Mouse (Mus musculus) lung, embryonic 15.5 days (tissue): ENCODE measurements at regions not wholly inside any gene's neighbourhood (a gene's known extent, or its start where the extent isn't known, plus 50 kb on each side); places are given as distances from the start of the nearest gene placed in this dataset.

ENCODE experiments used
- ATAC-seq: fragments of 200-750 bp; cut with Nextera tagmentation; 2 replicates; pipeline ENCODE4 v1.8.0; 2017; ENCODE audit warnings: moderate number of reproducible peaks, borderline replicate concordance; ENCODE audit not compliant: low FRiP score, low TSS enrichment; ENCODE audit errors: extremely low read depth
- H3K27ac ChIP-seq: fragments of 300-500 bp; sonication (generic); 2 replicates; pipeline ENCODE4 v1.5.1; 2015; ENCODE audit warnings: moderate library complexity, mild to moderate bottlenecking, inconsistent platforms
- H3K27me3 ChIP-seq: fragments of 300-500 bp; sonication (generic); 2 replicates; pipeline ENCODE4 v1.6.1; 2015; ENCODE audit warnings: inconsistent platforms
- H3K36me3 ChIP-seq: fragments of 300-500 bp; sonication (generic); 2 replicates; pipeline ENCODE4 v1.6.1; 2015; ENCODE audit warnings: inconsistent platforms
- H3K4me1 ChIP-seq: fragments of 300-500 bp; sonication (generic); 2 replicates; pipeline ENCODE4 v1.6.1; 2015; ENCODE audit warnings: inconsistent platforms
- H3K4me2 ChIP-seq: fragments of 300-500 bp; sonication (generic); 2 replicates; pipeline ENCODE4 v1.6.1; 2015; ENCODE audit warnings: inconsistent platforms, mild to moderate bottlenecking, moderate library complexity
- H3K4me3 ChIP-seq: fragments of 300-500 bp; sonication (generic); 2 replicates; pipeline ENCODE4 v1.5.1; 2015; ENCODE audit warnings: mild to moderate bottlenecking, inconsistent platforms
- H3K9ac ChIP-seq: fragments of 300-500 bp; sonication (generic); 2 replicates; pipeline ENCODE4 v1.6.1; 2015; ENCODE audit warnings: inconsistent platforms
- H3K9me3 ChIP-seq: fragments of 300-500 bp; sonication (generic); 2 replicates; pipeline ENCODE4 v1.6.1; 2016; ENCODE audit warnings: inconsistent platforms
- WGBS: fragments of 180-500 bp; shearing (Covaris S2); methylation state at CpG from one replicate; pipeline ENCODE4 v1.1.7; 2015; 5-methylcytosine and 5-hydroxymethylcytosine counted together

DNA sequence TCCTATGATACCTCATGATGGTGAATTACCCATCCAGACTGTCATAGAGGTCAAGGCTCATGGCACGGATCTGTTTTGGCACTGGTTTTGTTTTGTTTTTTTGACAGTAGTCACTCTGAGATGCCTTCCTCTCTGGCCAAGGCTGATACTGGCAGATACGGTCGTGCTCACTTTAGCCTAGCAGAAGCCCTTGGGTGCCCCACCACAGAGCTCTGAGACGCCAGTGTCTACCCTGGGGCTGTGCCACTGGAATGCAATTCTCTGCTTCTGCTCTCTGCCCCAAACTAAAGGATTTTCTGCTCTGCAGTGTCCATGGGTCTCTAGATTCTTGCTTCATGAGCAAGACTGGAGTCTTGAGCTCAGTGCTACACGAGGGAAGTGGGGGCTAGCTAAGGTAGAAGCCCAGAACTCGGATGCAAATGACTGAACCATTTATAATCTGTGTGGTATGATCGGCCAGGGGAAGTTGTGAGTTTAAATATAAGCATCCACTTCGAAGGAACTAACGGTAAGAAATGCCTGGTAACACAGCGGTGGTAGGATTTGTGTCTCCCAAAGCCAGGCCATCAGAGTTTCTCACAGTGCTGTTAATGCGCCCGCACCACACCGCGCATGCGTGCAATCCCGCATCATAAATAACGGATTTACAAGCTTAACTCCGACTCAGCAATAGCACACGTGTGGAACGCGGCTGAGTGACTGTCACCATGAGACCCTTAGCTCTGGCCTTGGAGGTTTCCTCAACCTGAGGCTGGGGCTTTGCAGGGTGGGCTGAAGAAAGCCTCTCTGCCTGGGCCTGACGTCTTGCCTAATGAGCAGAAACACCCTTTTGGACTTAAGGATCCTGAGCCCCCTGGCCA is 177.6 kb downstream of the Bcl11a start:
- no peak overlapping the region for H3K9ac ChIP-seq
- no peaks in the 10 kb centered on the region for H3K9me3 ChIP-seq
- H3K4me1 ChIP-seq: peaks cover 2% of the 10 kb centered on the region; the same call in 1 of the 2 replicates
- no peaks in the 10 kb centered on the region for H3K27me3 ChIP-seq
- no peak overlapping the region for H3K27ac ChIP-seq
- no peak overlapping the region for H3K4me2 ChIP-seq
- no peak for ATAC-seq
- H3K4me3 ChIP-seq: no peak overlapping the region
- no peaks in the 10 kb centered on the region for H3K36me3 ChIP-seq
- 85% methylated on average over 22 of the region's 22 CpGs for WGBS

DNA sequence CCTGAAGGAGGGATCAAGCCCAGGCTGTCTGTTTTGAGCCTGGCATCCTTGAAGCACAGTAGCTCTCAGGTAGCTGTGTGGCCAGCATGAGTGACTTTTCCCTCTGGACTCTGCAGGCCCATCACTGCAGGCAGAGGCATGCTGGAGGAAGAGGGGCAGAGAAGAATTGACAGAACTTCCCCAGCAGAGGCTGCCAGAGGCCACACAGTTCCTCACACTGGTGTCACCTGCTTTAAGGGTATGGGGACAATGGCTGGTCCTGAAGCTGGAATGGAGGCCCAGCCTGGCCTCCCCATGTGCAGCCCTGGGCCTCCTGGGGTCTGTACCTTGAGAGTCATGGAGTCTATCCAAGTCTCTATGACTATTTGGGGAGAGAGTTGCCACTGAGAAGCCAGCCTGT is 179.9 kb downstream of the Bcl11a start:
- no peak; the same call in 1 of the 2 replicates for ATAC-seq
- no peaks in the 10 kb centered on the region for H3K9me3 ChIP-seq
- no peaks in the 10 kb centered on the region for H3K36me3 ChIP-seq
- H3K4me2 ChIP-seq: no peak overlapping the region
- H3K27me3 ChIP-seq: no peaks in the 10 kb centered on the region
- H3K4me1 ChIP-seq: peaks cover 2% of the 10 kb centered on the region; the same call in 1 of the 2 replicates
- no peak overlapping the region for H3K9ac ChIP-seq
- no peak overlapping the region for H3K4me3 ChIP-seq
- no peak overlapping the region for H3K27ac ChIP-seq

DNA sequence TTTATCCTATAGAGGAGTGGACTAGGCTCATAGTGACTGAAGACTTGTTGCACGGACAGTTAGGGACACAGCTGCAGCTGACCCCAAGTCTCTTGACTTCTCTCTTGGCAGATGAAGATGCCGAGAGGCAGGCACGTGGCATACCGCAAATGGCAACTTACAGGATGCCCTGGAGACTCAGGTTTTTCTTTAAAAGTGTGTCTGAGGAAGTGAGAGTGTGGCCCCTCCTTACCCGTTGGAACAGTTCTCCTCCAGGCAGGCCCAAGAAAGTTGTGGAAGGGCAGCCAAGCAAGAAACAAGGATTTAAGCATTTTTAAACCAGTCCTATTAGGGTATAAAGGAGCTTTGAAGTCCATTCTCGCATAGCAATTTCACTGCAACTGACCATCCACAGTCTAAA is 180.5 kb downstream of the Bcl11a start:
- H3K4me3 ChIP-seq: no peak overlapping the region
- no peaks in the 10 kb centered on the region for H3K27me3 ChIP-seq
- H3K9ac ChIP-seq: no peak overlapping the region
- peaks cover 2% of the 10 kb centered on the region; the same call in 1 of the 2 replicates for H3K4me1 ChIP-seq
- no peaks in the 10 kb centered on the region for H3K9me3 ChIP-seq
- no peaks in the 10 kb centered on the region for H3K36me3 ChIP-seq
- H3K27ac ChIP-seq: no peak overlapping the region
- no peak for ATAC-seq
- H3K4me2 ChIP-seq: no peak overlapping the region
- 79% methylated on average over 6 of the region's 6 CpGs for WGBS

DNA sequence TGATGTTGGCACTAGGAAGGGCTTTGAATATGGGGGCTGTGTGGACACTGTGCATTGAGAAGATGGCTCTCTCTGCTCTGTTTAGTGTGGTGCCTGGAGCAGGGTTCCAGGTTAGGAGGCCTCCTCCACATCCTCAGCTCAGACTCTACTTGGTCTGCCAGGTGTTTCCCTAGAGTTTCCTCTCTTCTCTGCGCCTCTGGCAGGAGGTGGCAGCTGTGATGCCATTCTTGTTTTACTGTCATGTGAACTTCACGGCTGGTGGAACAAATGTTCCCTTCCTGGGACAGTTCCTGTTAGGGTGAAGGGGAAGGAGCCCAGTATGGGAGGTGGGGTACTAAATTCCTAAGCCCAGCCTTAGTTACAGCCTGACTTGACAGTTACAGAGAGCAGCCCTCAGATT is 181.8 kb downstream of the Bcl11a start:
- WGBS: 69% methylated on average over 2 of the region's 2 CpGs
- peaks cover 2% of the 10 kb centered on the region; the same call in 1 of the 2 replicates for H3K4me1 ChIP-seq
- H3K27me3 ChIP-seq: no peaks in the 10 kb centered on the region
- no peak overlapping the region for H3K27ac ChIP-seq
- no peak overlapping the region for H3K4me2 ChIP-seq
- H3K36me3 ChIP-seq: no peaks in the 10 kb centered on the region
- no peaks in the 10 kb centered on the region for H3K9me3 ChIP-seq
- ATAC-seq: no peak
- no peak overlapping the region for H3K9ac ChIP-seq
- no peak overlapping the region for H3K4me3 ChIP-seq

DNA sequence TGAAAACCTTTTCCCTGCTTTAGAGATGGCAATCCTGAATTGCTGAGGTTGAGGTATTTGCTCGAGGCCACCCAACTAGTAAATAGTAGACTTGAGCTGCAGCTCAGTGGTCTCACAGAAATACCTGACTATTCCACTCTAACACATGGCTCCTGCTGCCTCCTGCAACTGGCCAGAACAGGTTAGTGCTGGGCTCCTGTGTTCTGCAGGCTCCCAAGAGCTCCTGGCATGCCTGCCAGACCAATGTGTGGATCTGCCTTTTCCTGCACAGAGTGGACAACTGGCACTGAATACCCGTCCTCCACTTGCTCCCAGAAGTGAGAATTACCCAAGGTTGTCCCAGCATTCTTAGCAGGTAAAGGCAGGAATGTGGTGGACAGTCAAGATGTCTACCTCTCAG is 191.2 kb downstream of the Bcl11a start:
- H3K27me3 ChIP-seq: no peaks in the 10 kb centered on the region

DNA sequence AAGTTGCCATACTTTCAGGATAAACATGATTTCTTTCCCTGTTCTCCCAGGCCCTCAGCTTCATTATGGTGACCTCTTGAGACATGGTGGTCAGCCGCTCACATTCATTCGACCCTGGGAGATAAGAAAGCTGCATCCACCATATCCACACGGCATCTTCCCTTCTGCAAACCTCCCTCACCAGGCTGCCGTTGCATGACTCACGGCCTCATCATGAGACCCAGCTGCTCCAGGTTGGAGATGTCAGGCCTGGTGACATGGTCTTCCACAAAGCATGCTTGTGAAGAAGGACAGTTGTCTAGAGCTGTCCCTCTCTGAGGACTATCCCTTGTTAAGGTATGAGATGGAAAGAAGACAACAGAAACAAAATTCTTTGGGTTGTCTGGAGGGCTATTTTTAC is 203.8 kb downstream of the Bcl11a start:
- H3K27me3 ChIP-seq: 0 out of 2 replicates have a peak, but pooled peaks cover 10% of the 10 kb centered on the region
- no peak for ATAC-seq
- WGBS: 57% methylated on average over 5 of the region's 5 CpGs

More for the DNA sequence above, 191.2 kb downstream of the Bcl11a start:
- no peaks in the 10 kb centered on the region for H3K9me3 ChIP-seq
- no peak overlapping the region for H3K4me3 ChIP-seq
- 52% methylated on average over 2 of the region's 2 CpGs for WGBS
- H3K27ac ChIP-seq: no peak overlapping the region
- ATAC-seq: no peak
- no peaks in the 10 kb centered on the region for H3K36me3 ChIP-seq
- no peak overlapping the region for H3K4me2 ChIP-seq
- H3K9ac ChIP-seq: no peak overlapping the region
- H3K4me1 ChIP-seq: no peaks in the 10 kb centered on the region

DNA sequence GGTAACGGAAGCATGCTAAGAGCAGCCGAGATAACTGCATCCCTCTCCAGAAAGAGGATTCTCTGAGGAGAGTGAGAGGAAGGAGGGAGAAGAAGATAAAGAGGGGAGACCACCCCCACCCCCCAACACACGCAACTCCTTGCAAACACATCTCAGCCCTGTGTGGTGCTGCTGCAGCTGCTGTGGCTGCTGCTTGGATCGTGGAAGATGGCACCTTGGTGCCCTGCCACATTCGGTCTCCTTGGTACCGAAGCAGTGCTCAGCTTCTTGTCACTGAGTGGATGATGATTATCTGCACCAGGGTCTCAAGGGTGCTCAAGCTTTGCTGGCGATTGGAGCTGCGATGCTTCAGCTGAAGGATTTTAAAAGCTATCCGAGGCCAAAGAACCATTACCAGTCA is 204.7 kb downstream of the Bcl11a start:
- Histone ChIP-seq H3K4me3 (no peak overlapping the region), H3K36me3 (no peaks in the 10 kb centered on the region), H3K9ac (no peak overlapping the region), H3K9me3 (no peaks in the 10 kb centered on the region), H3K27ac (no peak overlapping the region), H3K4me1 (no peaks in the 10 kb centered on the region), H3K27me3 (0 out of 2 replicates have a peak, but pooled peaks cover 10% of the 10 kb centered on the region), H3K4me2 (no peak overlapping the region)
- WGBS: 28% methylated on average over 9 of the region's 9 CpGs
- ATAC-seq: no peak

More for the DNA sequence above, 203.8 kb downstream of the Bcl11a start:
- Histone ChIP-seq H3K27ac (no peak overlapping the region), H3K4me3 (no peak overlapping the region), H3K9ac (no peak overlapping the region), H3K4me2 (no peak overlapping the region), H3K9me3 (no peaks in the 10 kb centered on the region), H3K36me3 (no peaks in the 10 kb centered on the region), H3K4me1 (no peaks in the 10 kb centered on the region)

DNA sequence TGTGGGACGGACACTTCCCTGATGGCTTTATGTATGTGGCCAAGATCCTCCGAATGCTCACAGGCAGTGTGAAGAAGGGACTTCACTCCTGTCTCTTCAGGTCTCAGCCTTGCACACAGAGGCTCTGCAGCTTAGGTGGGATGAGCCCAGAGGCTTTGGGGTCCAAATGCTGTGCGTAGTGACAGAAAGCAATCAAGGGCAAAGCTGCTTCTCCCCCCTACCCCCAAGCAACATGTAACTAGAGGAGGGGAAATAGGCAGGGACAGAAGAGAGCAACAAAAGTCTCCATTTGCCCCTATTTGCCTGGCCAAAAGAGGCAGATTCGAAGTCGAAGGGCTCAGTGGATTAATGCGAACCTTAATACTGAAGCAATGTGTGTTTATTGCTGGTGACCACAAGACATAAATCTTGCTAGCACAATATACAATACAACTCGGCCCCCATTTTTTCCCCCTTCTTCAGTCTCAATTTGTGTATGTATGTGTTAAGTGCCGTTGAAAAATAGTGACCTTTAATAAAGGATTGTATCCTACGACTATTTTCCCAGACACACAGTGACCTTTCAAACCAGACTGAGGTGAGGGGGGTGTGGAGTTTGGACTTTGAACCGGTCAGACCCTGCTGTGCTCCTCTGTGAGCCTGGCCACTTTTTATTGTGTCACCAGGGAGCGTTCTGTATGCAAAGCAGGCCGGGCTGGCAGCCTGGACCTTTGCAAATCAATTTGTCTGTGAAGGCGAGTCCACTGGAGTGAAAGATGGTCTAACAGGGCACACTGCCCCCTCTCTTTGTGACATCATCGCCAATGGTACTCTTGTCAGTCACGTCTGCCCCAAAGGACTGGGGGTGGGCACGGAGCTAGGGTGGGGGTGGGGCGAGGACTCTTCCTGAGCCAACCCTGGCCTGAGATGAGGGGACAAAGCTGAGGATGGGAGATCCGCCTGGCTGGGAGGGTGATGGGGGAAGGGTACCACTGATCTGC is 208.6 kb downstream of the Bcl11a start:
- Histone ChIP-seq H3K27ac (no peak overlapping the region), H3K9ac (no peak overlapping the region), H3K27me3 (0 out of 2 replicates have a peak, but pooled peaks cover 10% of the 10 kb centered on the region), H3K9me3 (no peaks in the 10 kb centered on the region), H3K4me2 (no peak overlapping the region), H3K4me1 (no peaks in the 10 kb centered on the region), H3K36me3 (no peaks in the 10 kb centered on the region), H3K4me3 (no peak overlapping the region)
- no peak for ATAC-seq
- 32% methylated on average over 18 of the region's 18 CpGs for WGBS

DNA sequence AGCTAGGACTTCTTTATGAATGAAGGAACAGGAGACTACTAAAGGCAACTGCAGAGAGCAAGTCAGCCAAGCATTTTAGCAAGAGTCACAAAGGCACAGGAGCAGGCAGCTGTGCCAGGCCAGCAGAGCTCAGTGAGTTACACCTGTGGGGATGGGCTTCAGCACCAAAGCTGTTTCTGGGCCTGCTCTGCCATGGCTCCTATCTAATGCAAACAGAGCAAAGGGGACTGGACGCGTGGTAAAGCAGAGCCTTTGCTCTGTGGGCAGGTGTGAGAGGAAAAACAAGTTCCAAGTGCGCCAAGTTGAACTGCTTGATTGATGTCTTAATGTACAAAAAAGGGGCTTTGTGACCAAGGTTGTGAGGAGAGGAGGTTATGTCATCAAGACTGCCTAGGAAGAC is 215.4 kb downstream of the Bcl11a start:
- no peak for ATAC-seq
- H3K27me3 ChIP-seq: no peaks in the 10 kb centered on the region
- H3K27ac ChIP-seq: peak overlapping the region; percentile 5; the same call in 1 of the 2 replicates
- WGBS: 46% methylated on average over 3 of the region's 3 CpGs
- H3K9ac ChIP-seq: no peak overlapping the region
- H3K9me3 ChIP-seq: no peaks in the 10 kb centered on the region
- H3K36me3 ChIP-seq: no peaks in the 10 kb centered on the region
- H3K4me2 ChIP-seq: no peak overlapping the region
- H3K4me1 ChIP-seq: peaks cover 30% of the 10 kb centered on the region
- no peak overlapping the region for H3K4me3 ChIP-seq

DNA sequence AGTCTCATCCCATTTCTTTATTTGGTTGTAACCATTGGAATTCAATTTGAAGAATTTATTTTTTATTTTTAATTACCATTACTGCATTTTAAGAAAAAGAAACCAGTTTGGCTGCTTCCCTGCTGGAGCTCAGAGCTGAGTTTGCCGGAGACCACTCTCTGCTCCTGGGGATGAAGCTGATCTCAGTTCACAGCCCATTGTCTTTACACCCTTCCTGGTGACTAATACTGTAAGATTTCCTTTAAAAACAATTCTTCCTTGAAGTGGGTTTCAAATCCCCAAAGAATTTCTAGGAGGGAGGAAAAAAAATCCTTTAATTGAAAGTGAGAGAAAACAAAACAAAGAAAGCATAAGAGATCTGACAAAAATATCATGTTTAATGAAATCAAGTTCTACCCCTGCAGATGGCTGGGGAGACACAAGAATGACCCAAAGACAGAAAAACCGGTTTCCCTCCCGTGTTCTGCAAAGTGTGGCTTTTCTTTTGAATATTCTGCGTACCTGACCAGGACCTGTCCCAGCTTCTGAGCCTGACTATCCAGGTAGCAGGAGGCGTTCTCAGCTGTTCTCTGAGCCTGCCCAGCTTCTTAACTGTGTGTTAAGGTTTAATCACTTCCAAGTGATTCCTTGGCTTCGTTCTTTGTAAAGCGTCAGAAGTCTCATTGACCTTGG is 216.1 kb downstream of the Bcl11a start:
- Histone ChIP-seq H3K4me1 (peaks cover 30% of the 10 kb centered on the region), H3K4me3 (no peak overlapping the region), H3K27ac (no peak overlapping the region), H3K9me3 (no peaks in the 10 kb centered on the region), H3K4me2 (no peak overlapping the region), H3K36me3 (no peaks in the 10 kb centered on the region), H3K27me3 (no peaks in the 10 kb centered on the region), H3K9ac (no peak overlapping the region)
- WGBS: 57% methylated on average over 7 of the region's 7 CpGs
- ATAC-seq: no peak

DNA sequence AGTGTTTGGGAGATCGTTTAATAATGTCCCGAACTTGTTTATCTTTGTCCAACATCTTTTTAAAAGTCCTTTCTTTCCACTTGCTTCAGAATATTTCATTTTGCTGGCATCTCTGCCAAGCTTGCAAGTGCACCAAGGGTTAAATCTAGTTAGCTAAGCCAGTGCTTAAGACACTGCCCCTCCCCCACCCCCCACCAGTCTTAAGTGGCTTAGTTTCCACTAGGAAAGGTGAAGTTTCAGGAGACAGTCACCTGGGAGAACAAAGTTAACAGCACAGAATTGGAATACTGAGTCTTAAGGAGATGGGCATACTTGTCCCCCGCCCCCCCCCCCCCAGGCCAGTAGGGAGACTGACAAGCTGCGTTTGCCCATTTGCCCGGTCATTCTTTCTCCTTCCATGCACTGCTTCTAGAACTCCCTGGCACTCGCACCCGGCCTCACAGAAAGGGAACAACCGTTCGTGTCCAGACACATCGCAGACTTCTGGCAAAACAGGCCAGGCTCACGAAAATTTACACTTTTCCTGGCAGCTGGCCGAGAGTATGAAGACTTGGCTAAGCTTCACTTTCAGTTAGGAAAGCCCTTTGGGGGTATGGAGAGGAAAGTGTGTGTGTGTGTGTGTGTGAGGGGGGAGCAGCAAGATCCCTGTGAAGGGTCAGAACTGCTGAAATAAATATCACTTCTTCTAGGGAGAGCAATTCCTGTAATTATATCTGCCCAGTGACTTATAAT is 219.2 kb downstream of the Bcl11a start:
- Histone ChIP-seq H3K36me3 (no peaks in the 10 kb centered on the region), H3K4me1 (peaks cover 30% of the 10 kb centered on the region), H3K4me2 (peak overlapping the region; percentile 29), H3K9ac (no peak overlapping the region), H3K27ac (no peak overlapping the region), H3K4me3 (no peak overlapping the region), H3K27me3 (no peaks in the 10 kb centered on the region), H3K9me3 (no peaks in the 10 kb centered on the region)
- 11% methylated on average over 12 of the region's 12 CpGs for WGBS
- peak; percentile 55; the same call in 1 of the 2 replicates for ATAC-seq
